Mouse (Mus musculus): ENCODE measurements around the gene Mfn2.

DNA sequence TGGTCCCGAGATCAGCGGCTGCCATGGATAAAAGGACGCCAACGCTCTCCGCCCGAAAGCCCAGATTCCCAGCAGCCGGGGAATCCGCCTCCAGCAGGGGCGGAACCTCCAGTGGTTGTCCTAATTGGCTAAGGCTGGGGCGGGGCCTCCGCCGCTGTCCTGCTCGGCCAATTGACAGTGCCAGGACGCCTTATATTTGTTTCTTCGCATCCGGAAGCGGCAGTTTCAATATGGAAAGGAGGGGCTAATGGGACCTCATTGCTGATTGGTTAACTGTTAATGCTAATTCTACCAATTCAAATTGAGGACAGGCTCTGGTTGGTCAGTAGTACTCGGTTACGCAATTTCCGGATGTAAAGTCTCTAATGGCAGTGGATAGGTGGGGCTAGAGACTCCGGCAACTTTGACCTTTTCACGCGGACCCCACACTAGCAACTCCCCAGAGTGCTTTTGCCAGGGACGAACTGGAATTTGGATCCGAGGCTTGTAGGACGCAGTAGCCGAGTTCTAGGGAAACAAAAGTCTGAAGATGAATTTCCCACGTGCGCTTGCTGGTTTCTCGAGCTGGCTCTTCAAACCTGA, 36.0 kb downstream of the Mfn2 start, which contains the start of the genes Miip and Fv1:
- TF ChIP-seq POLR2A (IDR thresholded peaks at IDR 0.05; ENCODE audit: extremely low read depth, insufficient read depth, low read length): peak; percentile 55; the same call in 1 of the 2 replicates
- no peak for TF ChIP-seq CTCF (IDR thresholded peaks at IDR 0.05; ENCODE audit: extremely low read depth, insufficient read depth, low read length)

Data from cortical plate, adult 2 months (tissue).